Mouse (Mus musculus) erythroblast, adult 5-6 weeks (primary cell): ENCODE measurements around the gene Lrch3. TPM values are rescaled to one million over a fixed set of nuclear protein-coding genes. Genes with fewer than 3 reads are reported as not detected.
A peak's percentile ranks its signal among the peaks of the same experiment; 100 is the strongest.
"Not testable (repeated sequence)": the region's sequence is repeated elsewhere in the genome, so short reads cannot be mapped to it uniquely, and the experiment has no call there.

Source experiments
- ATAC-seq: replicated peaks from 2 replicates; pipeline ENCODE4 v1.8.0; 2016; ENCODE audit warnings: moderate number of reproducible peaks, mild to moderate bottlenecking, moderate TSS enrichment, inconsistent platforms; ENCODE audit not compliant: poor library complexity, low FRiP score, severe bottlenecking
- total RNA-seq, 2 experiments: library from RNA; stranded (forward) in 1 of 2; stranded (reverse) in 1 of 2; fragments of 150-400 nt in 1 of 2; fragments of 200-764, 138-1000 nt in 1 of 2; gene quantifications; 2 replicates each; pipeline versions ENCODE4 v1.2.3 to v1.2.4; 2015 to 2017; ENCODE audit warnings: low replicate concordance in 2 of 2

The Lrch3 gene
- total RNA-seq, 2 experiments from 2014 or later, result 7.4 to 10.2 TPM

DNA sequence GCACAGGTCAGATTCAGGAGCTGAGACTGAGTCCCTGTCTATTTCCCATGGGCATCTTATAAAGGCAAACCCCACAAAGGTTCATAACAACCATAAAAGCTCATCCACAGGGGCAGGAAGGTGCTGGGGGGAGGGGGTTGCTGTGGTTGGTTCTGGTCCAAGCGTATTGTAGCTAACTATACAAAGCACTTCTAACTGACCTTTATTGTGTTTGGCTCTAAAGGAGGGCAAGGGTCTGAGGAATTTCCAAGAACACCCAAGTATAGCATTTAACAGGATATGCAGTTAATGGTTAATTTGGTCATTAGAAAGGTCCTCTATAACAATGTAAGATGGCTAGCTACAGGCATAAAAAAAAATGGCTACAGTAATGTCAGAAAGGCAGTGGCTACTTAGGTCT is 128.8 kb downstream of the Lrch3 start:
- no peak for ATAC-seq

DNA sequence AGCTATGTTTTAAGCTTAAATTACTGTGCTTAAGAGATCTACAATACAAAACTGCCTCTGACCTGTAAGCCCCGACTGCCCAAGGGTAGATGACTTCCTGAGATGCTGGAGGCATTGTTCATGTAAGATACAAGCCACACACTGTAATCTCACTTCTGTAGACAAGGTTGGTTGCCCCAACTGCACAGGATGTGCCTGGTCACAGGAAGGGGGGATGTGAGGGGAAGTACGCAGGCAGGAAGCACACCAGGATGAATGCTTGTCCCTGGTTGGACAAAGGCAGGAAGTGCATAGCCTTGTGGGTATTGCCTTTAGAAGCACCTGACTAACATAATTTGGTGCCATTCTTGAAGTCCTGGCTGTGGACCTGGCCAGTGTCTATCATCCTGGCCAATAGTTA is 129.4 kb downstream of the Lrch3 start:
- ATAC-seq, result no peak

DNA sequence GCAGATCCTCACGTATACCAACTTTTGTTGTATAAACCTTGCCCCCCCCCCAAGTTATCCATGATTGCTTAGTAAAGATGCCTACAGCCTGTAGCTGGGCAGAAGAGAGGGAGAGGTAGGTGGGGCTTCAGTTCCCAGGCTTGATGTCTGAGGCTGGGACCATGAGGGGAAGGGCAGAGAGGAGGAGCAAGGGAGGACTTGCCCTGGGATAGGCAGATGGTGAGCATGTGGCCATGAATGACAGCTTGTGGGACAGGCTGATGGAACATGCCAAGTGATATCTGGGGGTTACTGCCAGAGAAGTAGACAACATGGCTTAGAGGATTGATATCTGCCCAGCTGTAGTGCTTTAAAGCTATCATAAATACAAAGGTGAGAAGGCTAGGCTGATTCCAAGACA is 134.1 kb downstream of the Lrch3 start:
- no peak for ATAC-seq

DNA sequence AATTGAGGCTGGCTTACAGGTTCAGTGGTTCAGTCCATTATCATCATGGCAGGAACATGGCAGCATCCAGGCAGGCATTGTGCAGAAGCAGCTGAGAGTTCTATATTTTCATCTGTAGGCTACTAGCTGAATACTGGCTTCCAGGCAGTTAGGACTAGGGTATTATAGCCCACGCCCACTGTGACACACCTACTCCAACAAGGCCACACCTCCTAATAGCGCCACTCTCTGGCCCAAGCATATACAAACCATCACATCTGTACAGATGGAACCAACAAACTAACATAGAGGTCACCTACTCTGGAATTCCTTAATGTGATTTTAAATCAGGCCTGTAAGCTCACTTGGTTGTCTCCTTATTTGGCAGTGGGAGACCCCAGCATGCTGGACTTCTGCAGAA is 134.8 kb downstream of the Lrch3 start:
- ATAC-seq, result no peak

DNA sequence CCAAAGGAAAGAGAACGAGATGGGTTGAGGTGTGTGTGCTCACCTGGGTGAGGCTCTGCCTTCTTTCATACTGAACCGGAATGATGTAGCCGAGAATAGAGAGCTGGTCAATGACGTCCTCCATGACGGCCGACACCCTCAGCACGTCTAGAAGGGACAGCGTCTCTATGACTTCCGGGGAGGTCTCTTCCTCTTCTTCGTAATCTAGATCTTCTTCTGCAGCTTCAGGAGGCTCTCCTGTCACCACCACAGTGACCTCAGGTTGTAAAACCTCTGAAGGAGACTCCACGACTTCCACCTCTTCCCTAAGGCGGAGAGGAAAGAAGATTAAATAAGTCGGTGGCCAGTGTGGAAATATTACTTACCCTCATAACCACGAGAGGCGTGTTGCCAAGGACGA is 135.9 kb downstream of the Lrch3 start:
- no peak for ATAC-seq

DNA sequence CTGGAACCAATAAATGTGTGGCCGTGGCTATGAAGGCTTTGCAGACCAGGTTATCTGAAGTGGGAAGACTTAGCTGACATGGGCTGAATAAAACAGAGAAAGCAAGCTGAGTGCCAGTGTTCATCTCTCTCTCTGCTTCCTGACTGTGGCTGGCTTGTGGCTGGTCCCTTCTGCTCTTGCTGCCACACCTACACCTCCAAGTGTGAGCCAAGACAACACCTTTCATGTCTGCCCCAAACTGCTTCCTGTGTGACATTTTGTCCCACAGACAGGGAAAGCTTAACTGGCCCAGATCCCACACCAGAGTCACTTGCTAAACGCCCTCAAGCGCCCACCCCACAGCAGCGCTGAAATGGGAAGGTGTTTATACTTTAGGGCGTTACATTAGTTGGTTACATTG is 139.2 kb downstream of the Lrch3 start:
- ATAC-seq, result no peak

DNA sequence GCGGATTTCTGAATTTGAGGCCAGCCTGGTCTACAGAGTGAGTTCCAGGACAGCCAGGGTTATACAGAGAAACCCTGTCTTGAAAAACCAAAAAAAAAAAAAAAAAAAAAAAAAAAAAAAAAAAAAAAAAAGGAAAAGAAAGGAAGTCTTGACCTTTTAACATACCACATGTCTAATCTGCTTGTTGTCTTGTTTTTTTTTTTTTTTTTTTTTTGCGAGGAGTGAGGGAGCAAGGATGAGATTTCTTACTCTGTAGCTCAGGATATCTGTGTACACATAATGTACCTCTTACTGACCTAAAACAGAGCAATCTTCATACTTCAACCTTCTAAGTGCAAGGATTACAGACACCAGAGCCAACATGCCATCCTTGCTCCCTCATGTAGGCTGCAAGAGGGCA is 141.0 kb downstream of the Lrch3 start:
- not testable (repeated sequence) for ATAC-seq

DNA sequence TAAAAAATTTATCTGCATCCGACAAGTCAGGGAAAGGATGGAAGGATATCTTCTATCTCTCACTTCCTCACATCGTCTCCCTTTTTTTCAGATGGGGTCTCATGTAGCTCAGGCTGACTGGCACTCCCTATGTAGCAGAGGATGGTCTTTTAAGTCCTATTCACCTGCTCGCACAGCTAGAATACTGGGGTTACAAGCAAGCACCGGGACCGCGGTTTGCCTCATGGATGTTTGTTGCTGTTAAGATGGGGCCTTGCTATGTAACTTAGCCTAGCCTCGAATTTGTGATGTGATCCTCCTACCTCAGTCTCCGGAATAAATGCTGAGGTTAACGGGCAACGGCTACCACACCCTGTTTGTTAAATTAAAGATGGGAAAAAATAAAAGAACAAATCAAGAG is 141.8 kb downstream of the Lrch3 start:
- ATAC-seq, result peak; percentile 7; the same call in 1 of the 2 replicates

DNA sequence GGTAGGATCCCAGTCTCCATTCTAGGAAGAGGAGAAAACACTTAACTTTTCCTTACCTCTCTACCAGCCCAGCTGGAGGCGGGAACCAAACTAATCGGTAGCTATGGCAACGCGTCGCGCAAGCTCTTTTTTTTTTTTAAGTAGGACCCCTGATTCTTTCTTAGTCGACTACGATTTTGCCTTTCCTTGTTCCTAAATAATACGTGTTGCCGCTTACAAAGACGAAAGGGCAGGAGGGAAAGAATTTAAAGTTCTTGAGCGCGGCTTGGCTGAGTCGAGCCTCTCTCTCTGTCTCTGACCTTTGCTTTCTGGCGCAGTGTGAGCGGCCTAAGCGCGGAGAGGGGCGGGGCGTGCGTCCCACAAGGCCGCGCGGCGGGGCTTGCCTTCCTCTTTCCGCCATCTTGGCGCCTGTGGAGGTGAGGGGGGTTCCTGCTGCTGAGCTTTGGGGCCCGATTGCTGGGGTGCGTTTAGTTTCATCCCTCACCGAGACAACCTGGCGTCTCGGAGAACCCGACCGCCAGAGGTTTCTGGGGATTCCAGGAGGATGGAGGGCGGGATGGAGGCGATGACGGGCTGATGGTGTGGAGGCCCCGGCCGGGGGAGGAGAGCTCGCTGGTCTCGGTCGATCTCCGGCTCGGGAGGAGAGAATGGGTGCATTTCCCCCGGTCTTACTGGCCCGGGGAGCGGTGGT is 142.3 kb downstream of the Lrch3 start, which contains the start of the genes Iqcg and Rpl35a:
Gene Iqcg (minus strand): TSS at position 124 of the 691 bp plus-strand sequence.
Gene Rpl35a (plus strand): TSS at position 359 of the 691 bp plus-strand sequence.
- ATAC-seq, result peak; percentile 97

DNA sequence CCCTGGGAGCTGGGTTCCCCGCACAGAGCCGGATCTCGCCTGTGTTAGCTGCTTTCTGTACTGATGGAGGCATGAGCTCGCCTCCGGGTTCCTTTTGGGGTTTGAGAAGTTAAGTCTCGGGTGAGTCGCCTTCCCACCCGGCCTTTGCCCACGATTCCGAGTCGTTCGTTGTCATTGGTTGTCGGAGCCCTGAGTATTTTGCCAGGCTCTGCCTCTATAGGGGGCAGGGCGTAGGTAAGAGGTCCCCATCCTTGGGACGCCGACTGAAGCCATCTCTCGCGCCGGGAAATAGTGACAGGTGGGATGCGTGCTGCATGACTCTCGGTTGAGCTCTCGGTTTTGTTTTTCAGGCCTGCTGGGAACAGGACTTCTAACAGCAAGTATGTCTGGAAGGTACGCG is 142.9 kb downstream of the Lrch3 start:
- ATAC-seq, result peak; percentile 58

DNA sequence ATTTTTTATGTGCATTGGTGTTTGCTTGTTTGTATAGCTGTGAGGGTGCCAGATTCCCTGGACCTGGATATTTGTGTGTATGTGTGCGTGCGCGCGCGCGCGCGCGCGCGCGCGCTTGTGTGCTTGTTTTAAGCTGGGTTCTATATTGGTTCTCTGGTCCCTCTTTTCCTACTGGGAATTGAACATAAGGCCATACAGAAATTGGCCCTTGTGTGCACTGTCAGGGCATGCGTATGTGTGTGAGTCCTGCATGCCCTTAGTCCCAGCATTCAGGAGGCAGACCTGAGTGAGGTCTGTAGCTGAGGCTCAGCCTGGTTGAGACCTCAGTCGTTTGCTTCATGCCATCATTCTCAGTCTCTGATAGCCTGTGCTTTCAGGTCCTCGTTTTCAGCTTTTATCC is 144.1 kb downstream of the Lrch3 start:
- ATAC-seq, result no peak

DNA sequence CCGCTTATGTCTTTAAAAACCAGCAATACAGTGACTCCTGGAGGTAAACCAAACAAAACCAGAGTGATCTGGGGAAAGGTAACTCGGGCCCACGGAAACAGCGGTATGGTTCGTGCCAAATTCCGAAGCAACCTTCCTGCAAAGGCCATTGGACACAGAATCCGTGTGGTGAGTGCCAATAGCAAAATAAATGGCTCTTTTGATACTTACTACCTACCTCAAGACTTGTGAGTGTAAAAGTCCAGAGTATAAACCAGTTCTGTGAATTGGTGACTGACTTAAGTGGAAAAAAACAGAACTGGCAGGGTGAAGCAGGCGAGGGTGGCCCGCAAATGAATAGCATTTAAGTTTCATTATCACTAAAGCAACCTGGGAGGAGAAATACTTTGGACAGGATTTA is 144.8 kb downstream of the Lrch3 start:
- ATAC-seq, result not testable (repeated sequence)

DNA sequence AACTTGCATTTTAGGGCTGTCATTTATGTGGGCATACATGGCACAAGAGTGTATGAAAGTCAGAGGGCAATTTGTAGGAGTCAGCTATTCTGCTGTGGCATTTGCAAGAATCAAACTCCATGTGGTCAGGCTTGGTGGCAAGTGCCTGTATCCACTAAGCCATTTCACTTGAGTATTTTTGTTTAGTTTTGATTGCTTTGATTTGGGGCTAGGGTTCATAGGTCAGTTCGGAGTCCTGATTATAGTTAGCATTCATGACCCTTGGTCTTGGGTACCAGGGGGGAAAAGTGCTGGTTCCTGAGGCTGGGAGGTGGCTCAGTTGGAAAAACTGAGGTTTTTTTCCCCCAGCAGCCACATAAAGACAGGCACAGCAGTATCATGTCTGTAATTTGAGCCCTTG is 145.6 kb downstream of the Lrch3 start:
- no peak for ATAC-seq

DNA sequence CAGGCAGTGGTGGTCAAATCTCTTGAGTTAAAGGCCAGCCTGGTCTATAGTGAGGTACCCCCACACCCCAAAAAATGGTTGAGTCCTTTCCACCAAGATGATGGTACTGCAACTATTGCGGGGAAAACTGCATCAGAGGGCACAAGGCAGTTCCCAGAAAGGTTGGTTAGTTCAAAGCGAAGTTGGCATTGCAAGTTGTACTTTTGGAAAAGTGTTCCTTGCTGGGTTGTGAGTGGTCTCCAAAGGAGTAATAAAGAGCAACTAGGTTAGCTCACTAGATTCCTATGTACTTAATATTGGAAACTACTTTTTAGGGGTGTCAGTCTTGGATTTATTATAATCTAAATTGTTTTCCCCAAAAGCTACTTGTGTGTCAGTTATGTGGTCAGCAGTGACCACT is 147.0 kb downstream of the Lrch3 start:
- no peak for ATAC-seq

DNA sequence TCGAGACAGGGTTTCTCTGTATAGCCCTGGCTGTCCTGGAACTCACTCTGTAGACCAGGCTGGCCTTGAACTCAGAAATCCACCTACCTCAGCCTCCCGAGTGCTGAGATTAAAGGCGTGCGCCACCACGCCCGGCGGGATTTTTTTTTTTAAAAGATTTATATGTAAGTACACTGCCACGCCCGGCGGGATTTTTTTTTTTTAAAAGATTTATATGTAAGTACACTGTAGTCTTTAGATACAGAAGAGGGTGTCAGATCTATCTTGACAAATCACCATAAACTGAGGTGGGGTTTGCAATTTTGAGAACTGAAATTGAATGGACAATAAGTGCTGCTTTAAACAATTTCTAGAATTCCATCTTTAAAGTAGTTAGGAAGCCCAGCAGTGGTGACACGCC is 147.5 kb downstream of the Lrch3 start:
- ATAC-seq, result no peak

DNA sequence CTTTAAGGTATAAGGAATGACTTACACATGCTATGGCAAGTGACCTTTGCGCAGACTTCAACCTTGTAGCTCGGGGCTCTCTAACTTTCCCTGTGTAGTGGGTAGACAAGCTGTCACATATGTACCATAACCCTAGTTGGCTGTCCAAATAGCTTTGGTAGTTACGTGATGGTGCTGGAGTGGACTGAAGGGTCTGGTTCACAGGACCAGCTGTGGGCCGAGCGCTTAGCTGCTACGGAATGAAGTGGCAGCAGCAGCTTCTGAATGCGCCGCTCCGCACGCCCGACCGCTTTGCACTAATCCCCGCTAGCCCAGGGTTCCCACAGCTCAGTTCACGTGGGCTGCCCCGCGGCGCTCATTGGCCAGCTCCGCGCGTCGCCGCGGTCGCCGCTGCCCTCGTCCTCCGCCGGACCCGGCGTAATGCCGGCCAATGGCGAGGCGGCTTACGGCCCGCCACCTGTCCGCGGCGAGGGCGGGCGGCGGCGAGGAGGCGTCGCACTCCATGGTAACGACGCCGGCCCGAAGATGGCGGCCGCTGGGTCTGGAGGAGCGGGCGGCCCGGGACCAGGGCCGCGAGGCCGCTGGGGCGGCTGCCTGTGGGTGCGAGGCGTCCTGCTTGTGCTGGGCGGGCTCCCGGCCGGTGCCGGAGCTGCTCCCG is 148.3 kb downstream of the Lrch3 start, which contains the start of gene Lmln:
Gene Lmln (plus strand): TSS at position 498 of the 658 bp plus-strand sequence.
- ATAC-seq, result peak; percentile 95

DNA sequence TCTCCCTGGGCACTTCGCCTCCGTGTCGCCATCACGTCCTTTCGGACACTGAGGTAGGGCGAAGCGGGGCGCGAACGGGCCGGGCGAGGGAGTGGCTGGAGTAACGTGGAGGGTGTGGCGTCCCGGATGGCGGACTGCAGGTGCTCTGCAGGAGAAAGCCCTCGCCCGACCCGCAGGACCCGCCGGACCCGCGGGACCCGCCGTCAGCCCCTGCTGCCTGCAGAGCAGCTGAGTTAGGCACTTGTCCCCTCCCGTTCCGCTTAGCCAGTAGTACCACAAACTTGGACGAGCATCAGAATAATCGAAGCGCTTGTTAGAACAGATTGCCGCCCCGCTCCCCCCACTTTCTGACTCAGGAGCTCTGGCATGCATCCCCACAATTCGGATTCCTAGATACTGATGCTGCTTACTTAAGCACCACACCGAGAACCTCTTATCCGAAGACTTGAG is 148.8 kb downstream of the Lrch3 start:
- peak; percentile 63 for ATAC-seq

DNA sequence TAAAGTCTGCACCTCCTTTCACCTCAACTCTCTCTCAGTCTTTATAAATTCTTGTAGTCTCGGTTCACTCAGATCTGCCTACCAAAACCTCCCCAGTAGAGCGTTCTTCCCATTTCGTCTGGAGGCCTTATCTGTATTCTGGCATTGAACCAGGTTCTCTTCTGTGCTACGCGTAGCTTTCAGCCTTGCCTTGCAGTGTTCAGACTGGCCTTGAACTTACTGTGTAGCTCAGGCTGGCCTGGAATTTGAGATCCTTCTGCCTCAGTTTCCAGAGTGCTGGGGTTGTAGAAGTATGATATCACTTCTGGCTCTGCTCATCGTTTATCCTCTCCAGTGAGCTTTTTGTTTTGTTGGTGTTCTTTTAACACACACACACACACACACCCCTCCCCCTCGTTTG is 149.4 kb downstream of the Lrch3 start:
- ATAC-seq, result peak; percentile 51

DNA sequence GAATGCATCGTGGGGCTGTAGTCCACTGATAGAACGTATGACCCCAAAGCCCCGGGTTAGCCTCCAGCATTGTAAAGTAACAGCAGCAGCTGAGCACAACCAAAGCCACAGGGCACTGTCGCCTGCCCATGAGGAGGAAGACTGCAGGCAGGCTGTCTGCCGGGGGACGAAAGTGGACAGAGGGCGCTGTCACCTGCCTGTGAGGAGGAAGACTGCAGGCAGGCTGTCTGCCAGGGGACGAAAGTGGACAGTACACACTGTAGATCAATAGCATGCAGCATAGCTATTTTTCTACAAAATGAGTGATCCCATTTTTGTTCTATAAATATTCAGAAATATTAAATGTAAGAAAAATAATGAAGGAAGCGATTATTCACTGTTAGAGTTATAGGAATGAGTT is 150.7 kb downstream of the Lrch3 start:
- ATAC-seq, result no peak
